Mouse (Mus musculus) kidney, postnatal 25 days (tissue): Measurements from ENCODE around the gene Slc17a2.
"Not testable (repeated sequence)": the region's sequence is repeated elsewhere in the genome, so short reads cannot be mapped to it uniquely, and the experiment has no call there.

ENCODE experiments used
- DNase-seq, 2 experiments: peaks; one replicate each; pipeline ENCODE4 v3.0.0; 2021; ENCODE audit warnings: mixed read lengths in 2 of 2

Slc17a2 gene

DNA sequence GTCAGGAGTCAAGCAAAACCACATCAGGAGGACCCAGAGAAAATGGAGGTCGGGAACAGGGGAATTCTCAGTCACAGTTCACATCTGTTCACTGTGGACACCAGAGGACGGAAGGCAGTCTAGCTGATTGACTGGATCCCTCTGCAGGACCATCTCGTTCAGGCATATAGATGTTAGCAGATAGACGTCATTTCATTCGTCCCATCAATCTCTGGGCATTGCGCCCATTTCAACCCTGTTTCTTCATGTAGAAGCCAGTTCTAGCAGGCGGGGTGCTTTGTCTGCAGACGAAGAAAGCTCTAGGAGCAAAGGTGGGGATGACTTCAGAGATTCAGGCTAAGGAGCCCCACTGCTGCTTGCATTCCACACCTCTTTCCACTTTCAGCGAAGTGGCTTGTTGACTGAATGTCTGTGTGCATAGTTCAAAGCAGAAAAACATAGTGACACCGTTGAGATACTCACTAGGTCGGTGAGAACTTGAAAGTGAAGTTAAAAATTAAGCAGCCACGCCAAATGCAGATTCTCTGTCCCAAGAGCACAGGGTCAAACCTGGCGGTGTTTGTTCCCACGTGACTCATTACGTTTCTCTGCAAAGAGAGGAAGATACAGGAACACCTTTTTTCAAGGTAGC is at the start of gene Slc17a2:
Gene Slc17a2, plus strand, starts transcription at position 572 of the 631 bp plus-strand sequence.
- peak; percentile 26 to 46 for DNase-seq

DNA sequence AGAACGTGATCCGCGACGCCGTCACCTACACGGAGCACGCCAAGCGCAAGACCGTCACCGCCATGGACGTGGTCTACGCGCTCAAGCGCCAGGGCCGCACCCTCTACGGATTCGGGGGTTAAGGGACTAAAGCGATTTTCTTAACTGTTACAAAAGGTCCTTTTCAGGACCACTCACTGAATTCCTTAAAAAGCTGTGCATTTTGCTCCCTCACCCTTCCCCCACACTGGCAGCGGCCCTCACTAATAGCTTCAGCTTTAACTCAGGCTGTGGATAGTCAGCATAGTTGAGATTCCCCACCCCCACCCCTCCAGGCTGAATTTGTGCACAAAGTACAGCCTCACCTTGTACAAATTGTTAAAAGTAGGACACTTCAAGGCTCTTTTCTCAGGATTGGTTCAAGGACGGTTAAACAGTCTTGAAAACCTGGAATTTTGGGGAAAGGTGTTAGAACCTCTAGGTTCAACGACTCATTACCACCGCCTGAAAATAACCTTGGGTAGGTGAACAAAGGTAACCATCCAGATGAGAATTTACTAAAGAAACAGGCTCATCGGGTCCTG is 49.5 kb upstream of the Slc17a2 start:
- DNase-seq: no peak

GRCm38 (mm10) chr13:23757921-23758320 is 48.9 kb upstream of the Slc17a2 start:
- DNase-seq: no peak

DNA sequence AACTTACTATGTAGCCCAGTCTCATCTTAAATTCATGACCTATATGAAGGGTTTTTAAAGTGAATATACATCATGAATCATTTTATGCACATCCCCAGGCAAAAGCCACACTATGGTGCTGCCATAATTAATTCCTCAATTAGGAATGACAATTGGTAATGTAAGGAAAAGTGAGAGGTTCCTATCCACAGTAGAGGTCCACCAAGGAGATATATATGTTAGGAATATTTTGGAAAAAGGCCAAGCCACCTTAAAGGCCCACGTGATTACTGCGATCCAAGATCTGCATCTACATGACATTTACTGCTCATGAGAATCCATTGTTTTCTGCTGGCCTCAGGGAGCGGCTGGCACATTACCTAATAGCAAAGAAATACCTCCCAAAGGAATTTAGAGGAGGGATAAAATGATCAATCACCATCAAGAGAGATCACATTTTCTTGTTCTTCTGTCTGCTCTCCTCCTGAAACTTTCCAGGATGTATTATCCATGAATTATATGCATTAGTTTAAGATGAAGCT is 47.5 kb upstream of the Slc17a2 start:
- no peak for DNase-seq

DNA sequence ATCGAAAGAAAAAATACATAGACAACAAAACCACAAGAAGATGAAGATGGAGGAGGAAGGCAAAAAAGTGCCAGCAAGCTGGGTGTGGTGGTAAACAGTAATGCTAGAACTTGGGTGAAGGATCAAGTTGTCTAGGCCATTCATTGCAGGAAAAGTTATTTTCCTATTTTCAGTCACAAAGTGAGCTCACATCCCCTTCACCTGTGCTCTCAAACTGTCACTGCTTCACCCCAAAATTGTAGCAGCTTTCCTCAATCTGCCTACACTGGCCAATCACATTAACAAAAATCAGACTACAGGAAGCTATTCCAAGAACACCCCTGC is 46.9 kb upstream of the Slc17a2 start:
- DNase-seq: no peak

DNA sequence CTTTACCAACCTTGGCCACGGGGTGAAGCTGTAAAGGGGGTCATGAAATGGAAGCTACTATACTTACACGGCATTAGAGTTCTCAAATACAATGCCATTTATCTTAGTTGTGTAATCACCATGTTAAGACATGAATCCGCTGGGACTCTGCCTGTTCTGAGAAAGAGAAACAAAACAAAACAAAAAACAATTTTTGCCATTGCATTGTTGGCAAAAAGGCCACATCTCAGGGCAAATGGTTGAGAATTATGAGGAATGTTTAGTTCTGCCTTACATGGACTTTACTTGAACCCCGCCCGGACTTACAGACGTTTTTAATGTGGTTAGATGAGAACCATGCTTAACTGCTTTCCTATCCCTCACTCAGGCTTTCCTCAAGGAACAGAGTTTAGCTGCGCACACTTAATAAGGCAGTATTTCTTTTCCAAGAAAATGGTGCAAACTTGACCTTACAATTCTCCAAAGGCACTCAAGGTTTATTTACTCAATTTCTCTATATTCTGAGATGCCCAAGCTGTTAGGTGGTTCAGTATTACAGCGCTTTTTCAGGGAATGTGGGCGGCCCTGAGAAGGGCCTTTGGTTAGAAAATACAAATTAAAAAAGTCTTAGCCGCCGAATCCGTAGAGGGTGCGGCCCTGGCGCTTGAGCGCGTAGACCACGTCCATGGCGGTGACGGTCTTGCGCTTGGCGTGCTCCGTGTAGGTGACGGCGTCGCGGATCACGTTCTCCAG is 46.4 kb upstream of the Slc17a2 start:
- no peak for DNase-seq

- peak; percentile 99 for DNase-seq
Observed at GRCm38 (mm10) chr13:23760972-23761864, 45.6 kb upstream of the Slc17a2 start, which contains the start of gene Hist1h4a. Hist1h4a (minus strand) TSS chr13:23761230.

GRCm38 (mm10) chr13:23761871-23762821 is 44.6 kb upstream of the Slc17a2 start, which contains the start of gene Hist1h3a:
Hist1h3a (minus strand) TSS chr13:23762386.
- DNase-seq: peak; percentile 47 to 59

GRCm38 (mm10) chr13:23763242-23763585 is 43.6 kb upstream of the Slc17a2 start:
- no peak for DNase-seq

DNA sequence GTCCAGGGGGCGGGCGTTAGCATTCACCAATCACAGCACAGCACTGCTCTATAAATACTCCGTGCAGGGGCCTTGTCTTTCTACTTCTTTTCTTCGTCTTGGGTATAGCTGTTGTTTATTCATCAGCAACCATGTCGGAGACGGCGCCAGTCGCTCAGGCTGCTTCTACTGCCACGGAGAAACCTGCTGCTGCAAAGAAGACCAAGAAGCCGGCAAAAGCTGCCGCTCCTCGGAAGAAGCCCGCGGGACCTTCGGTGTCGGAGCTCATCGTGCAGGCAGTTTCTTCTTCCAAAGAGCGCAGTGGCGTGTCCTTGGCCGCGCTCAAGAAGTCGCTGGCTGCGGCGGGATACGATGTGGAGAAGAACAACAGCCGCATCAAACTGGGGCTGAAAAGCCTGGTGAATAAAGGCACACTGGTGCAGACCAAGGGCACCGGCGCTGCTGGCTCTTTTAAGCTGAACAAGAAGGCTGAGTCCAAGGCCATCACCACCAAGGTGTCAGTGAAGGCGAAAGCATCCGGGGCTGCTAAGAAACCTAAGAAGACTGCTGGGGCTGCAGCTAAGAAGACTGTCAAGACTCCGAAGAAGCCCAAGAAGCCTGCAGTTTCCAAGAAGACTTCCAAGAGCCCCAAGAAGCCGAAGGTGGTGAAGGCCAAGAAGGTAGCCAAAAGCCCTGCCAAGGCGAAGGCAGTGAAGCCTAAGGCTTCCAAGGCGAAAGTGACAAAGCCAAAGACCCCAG is 43.0 kb upstream of the Slc17a2 start, which contains the start of gene Hist1h1a:
Gene Hist1h1a, plus strand, starts transcription at position 81 of the 738 bp plus-strand sequence.
- peak; percentile 89 to 92 for DNase-seq

DNA sequence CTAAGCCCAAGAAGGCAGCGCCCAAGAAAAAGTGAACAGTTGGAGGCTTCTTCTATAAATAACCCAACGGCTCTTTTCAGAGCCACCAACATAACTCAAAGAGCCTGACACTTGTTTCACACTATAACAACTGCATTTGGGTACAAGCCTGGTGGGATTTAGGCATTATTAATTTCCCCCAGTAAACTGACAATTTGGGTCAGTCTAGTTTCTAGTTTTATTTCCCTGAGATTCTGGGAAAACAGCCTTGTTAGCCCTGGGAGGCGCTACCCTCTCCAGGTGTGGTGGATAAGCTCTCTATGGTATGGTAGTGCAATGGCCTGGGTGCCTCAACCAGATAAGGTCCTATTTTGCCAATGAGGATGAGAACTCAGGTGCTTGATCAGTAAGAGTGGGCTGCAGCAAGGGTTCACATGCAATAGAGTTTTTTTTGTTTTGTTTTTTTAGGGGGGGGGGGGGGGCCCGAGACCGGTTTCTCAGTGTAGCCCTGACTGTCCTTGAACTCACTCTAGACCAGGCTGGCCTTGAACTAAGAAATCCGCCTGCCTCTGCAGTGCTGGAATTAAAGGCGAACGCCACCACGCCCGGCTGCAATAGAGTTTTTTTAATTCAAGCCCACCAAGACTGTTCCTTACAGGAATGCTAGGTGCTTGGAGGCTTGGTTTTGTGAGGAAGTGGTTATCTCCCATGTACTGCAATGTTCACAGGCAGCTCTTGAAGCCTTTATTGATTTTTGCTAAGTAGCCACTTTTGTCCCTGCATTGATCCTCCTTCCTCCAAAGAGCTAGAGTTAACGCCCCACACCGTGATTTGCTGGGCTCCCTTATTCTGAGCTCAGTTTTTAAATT is 42.2 kb upstream of the Slc17a2 start:
- DNase-seq: no peak

GRCm38 (mm10) chr13:23765172-23765513 is 41.6 kb upstream of the Slc17a2 start:
- no peak for DNase-seq

- DNase-seq: no peak
Observed at GRCm38 (mm10) chr13:23766772-23767171, 40.0 kb upstream of the Slc17a2 start.

- DNase-seq: no peak
Observed at GRCm38 (mm10) chr13:23768834-23769397, 37.9 kb upstream of the Slc17a2 start.

DNA sequence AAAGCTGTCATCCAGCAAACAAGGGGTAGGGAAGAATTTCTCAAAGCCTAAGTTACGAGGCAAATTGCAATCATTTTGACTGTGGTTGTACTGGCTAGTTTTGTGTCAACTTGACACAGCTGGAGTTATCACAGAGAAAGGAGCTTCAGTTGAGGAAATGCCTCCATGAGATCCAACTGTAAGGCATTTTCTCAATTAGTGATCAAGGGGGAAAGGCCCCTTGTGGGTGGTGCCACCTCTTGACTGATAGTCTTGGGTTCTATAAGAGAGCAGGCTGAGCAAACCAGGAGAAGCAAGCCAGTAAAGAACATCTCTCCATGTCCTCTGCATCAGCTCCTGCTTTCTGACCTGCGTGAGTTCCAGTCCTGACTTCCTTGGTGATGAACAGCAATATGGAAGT is 37.2 kb upstream of the Slc17a2 start, which contains the start of gene Trim38:
Gene Trim38, plus strand, starts transcription at position 301 of the 400 bp plus-strand sequence.
- DNase-seq: not testable (repeated sequence)

DNA sequence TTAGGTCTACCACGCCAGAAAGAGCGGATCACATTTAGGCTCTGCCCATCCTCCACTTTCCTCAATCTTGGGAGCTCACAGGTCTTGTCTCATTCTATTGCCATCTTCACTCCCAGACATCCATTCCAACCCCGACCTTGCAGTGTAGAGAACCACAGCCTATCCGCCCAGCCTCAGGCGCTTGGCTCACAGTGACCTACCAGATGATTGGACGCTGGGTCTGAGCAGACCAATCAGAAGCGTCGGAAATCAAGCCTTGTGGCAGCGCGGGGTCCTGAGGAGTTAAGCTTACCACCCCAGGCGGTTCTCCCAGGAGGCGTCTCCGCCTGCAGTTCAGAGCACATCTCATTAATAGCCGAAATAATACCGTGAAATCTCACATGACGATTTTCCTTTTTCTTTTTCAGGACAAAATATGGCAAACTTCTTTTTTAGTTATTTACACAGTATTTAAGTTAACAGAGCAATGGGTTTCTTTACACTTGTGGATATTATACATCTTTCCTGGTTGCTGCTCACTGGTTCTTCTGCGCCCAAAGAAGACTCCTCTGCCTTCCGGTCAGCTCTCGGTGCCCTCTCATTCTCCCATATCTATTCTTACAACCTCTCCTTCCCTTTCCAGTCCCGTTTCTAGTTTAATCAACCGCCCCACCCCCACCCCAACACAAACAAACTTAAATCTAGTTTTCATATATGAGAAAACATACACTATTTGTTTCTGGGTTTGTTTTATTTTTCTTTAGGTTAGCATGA is 34.1 kb upstream of the Slc17a2 start:
- DNase-seq: peak; percentile 27 to 65

- DNase-seq: no peak
Observed at GRCm38 (mm10) chr13:23778339-23778738, 28.5 kb upstream of the Slc17a2 start.

DNA sequence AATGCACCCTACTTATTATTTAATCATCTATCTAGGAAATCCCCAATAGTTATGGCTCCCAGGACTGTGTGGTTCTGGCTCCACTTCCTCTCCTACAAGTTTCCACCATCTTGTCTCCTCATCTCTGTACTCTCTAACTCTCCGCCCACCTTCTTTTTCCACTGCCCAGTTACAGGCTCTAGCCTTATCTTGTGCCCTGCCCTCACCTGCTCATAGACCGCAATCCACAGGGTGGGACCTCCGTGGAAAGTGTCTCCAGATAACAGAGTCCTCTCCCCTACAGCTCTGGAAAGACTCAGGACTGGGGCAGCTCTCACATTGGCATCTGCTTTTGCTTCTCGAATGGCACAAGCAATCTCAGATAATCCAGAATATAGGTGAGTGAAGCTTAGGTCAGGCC is 27.8 kb upstream of the Slc17a2 start:
- DNase-seq: no peak

GRCm38 (mm10) chr13:23792520-23792919 is 14.3 kb upstream of the Slc17a2 start:
- peak; percentile 42 to 67 for DNase-seq
